Mouse (Mus musculus): ENCODE results near the gene Hs6st2. TPM values are rescaled to one million over a fixed set of nuclear protein-coding genes. Genes with fewer than 3 reads are reported as not detected.

The Hs6st2 gene
- polyA plus RNA-seq (2016; fragmentation: Nextera tagmentation; extraction: Ambion mirVana) = 29.5 and 32.9 TPM in 2 replicates

DNA sequence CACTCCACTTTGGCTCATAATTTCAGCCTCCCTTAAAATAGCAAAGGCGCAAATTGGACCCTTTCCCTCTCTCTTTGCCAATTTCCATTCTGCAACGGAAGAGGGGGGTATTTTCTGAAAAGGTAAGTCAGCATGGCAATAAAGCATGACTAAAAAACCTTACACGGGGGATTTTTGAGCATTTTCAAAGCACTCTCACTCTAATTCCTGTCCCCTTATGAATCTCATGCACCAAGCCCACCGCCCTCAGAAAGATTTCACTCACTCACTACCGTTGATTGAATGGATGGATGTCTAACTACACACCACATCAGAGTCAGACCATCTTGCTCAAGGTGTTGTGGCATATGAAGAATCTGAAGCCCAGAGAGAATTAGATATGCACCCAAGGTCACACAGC lies at the start of gene Hs6st2:
Hs6st2 (minus strand) TSS at position 101 of the 400 bp plus-strand sequence.
- no peak for ATAC-seq (ENCODE audit: insufficient number of reproducible peaks, insufficient read depth, low FRiP score, low TSS enrichment)
- H3K27ac ChIP-seq = peak within 1 kb of the TSS; percentile 54
- H3K4me3 ChIP-seq = peak within 1 kb of the TSS; percentile 47
- H3K9me3 ChIP-seq = no peaks in the 10 kb centered on the region
- H3K4me1 ChIP-seq = no peaks in the 10 kb centered on the region
- no peaks in the 10 kb centered on the region for H3K36me3 ChIP-seq
- WGBS = 19% methylated on average over 5 of the region's 5 CpGs
- H3K9ac ChIP-seq = peak within 1 kb of the TSS; percentile 66
- peak within 1 kb of the TSS; percentile 63 for H3K4me2 ChIP-seq (replicated peaks)
- peaks cover 5% of the 10 kb centered on the region; the same call in 1 of the 2 replicates for H3K27me3 ChIP-seq

GRCm38 (mm10) chrX:51714086-51714745 lies 32.6 kb upstream of the Hs6st2 start:
- Histone ChIP-seq H3K9ac (no peak overlapping the region), H3K4me1 (no peaks in the 10 kb centered on the region), H3K4me2 (replicated peaks) (no peak overlapping the region), H3K27ac (no peak overlapping the region), H3K27me3 (no peaks in the 10 kb centered on the region), H3K9me3 (no peaks in the 10 kb centered on the region), H3K4me3 (no peak overlapping the region), H3K36me3 (no peaks in the 10 kb centered on the region)
- no peak for ATAC-seq (ENCODE audit: insufficient number of reproducible peaks, insufficient read depth, low FRiP score, low TSS enrichment)
- WGBS = 60% methylated on average over 8 of the region's 8 CpGs

GRCm38 (mm10) chrX:51712996-51713395 lies 31.3 kb upstream of the Hs6st2 start:
- Histone ChIP-seq H3K4me2 (replicated peaks) (no peak overlapping the region), H3K4me3 (no peak overlapping the region), H3K27ac (no peak overlapping the region), H3K9me3 (no peaks in the 10 kb centered on the region), H3K36me3 (no peaks in the 10 kb centered on the region), H3K9ac (no peak overlapping the region), H3K27me3 (no peaks in the 10 kb centered on the region), H3K4me1 (no peaks in the 10 kb centered on the region)
- no peak for ATAC-seq (ENCODE audit: insufficient number of reproducible peaks, insufficient read depth, low FRiP score, low TSS enrichment)
- 64% methylated on average over 1 of the region's 1 CpGs for WGBS

GRCm38 (mm10) chrX:51702823-51703222 lies 21.2 kb upstream of the Hs6st2 start:
- ATAC-seq (ENCODE audit: insufficient number of reproducible peaks, insufficient read depth, low FRiP score, low TSS enrichment) = no peak
- H3K27ac ChIP-seq = no peak overlapping the region

DNA sequence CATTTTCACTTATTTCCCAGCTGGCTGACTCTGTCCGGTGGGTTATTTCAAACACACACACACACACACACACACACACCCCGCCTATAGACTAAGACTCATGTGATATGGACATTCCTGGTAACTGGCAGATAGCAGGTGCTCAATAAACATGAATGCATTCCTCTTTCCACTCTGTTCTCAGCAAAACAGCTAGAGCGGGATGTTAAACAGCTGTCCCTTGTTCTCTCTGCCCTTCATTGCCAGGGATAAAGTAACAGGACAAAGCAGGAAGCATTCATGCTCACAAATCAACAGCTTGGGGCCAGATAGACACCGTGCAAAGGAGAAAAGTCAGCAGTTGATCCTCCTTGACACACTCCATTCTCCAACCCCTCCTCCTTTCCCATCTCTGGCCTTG lies 17.4 kb upstream of the Hs6st2 start:
- Histone ChIP-seq H3K27me3 (no peaks in the 10 kb centered on the region), H3K4me3 (no peak overlapping the region), H3K27ac (no peak overlapping the region), H3K9ac (no peak overlapping the region), H3K4me2 (replicated peaks) (no peak overlapping the region), H3K9me3 (no peaks in the 10 kb centered on the region), H3K4me1 (no peaks in the 10 kb centered on the region), H3K36me3 (no peaks in the 10 kb centered on the region)
- 70% methylated on average over 4 of the region's 4 CpGs for WGBS
- ATAC-seq (ENCODE audit: insufficient number of reproducible peaks, insufficient read depth, low FRiP score, low TSS enrichment) = no peak

More at GRCm38 (mm10) chrX:51702823-51703222, 21.2 kb upstream of the Hs6st2 start:
- no peaks in the 10 kb centered on the region for H3K36me3 ChIP-seq
- H3K27me3 ChIP-seq = no peaks in the 10 kb centered on the region
- no peak overlapping the region for H3K9ac ChIP-seq
- H3K4me1 ChIP-seq = no peaks in the 10 kb centered on the region
- no peak overlapping the region for H3K4me3 ChIP-seq
- no peak overlapping the region for H3K4me2 ChIP-seq (replicated peaks)
- 38% methylated on average over 4 of the region's 4 CpGs for WGBS
- no peaks in the 10 kb centered on the region for H3K9me3 ChIP-seq

GRCm38 (mm10) chrX:51686048-51686949 lies 4.6 kb upstream of the Hs6st2 start:
- H3K9ac ChIP-seq = no peak overlapping the region
- WGBS = 70% methylated on average over 6 of the region's 6 CpGs
- no peak overlapping the region for H3K4me3 ChIP-seq
- ATAC-seq (ENCODE audit: insufficient number of reproducible peaks, insufficient read depth, low FRiP score, low TSS enrichment) = no peak
- no peak overlapping the region for H3K27ac ChIP-seq
- peaks cover 3% of the 10 kb centered on the region; the same call in 1 of the 2 replicates for H3K27me3 ChIP-seq
- H3K9me3 ChIP-seq = no peaks in the 10 kb centered on the region
- no peaks in the 10 kb centered on the region for H3K4me1 ChIP-seq
- H3K4me2 ChIP-seq (replicated peaks) = no peak overlapping the region
- H3K36me3 ChIP-seq = no peaks in the 10 kb centered on the region

DNA sequence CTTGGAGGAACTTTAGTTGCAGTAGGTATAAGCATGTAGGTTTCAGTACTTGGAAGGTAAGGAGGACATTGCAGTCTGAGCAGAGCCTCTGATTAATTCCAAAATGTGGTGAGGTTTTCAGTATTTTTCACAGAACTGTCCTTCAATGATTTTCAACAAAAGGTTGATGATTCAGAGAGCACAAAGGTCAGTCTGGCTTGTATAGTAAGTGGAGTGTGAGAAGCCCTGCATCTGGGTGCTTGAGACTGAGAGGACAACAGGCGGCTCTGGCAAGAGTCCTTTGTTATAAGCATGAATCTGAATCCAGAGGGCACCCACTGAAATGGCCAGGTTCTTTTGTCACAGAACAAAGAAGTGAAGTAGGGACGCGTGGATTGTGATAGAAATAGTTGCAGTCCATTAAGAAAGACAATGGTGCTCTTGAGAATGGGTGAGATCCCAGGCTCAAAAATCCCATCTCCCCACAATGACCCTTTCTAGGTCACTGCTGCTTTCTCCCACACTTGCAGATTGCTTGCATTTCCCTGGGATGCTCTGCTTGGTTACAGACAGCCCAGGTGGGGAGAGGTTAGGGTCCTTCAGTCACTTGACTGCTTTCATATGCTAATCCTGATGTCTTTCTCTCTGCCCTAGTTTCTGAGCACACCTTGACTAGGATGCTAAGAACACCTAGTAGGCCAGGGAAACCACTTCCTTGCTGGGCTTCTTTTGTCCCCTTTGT lies 2.8 kb upstream of the Hs6st2 start:
- H3K9ac ChIP-seq = no peak overlapping the region
- H3K36me3 ChIP-seq = no peaks in the 10 kb centered on the region
- H3K4me3 ChIP-seq = no peak overlapping the region
- peaks cover 8% of the 10 kb centered on the region; the same call in 1 of the 2 replicates for H3K27me3 ChIP-seq
- no peaks in the 10 kb centered on the region for H3K9me3 ChIP-seq
- no peak overlapping the region for H3K4me2 ChIP-seq (replicated peaks)
- no peak for ATAC-seq (ENCODE audit: insufficient number of reproducible peaks, insufficient read depth, low FRiP score, low TSS enrichment)
- H3K27ac ChIP-seq = no peak overlapping the region
- WGBS = 53% methylated on average over 3 of the region's 3 CpGs
- no peaks in the 10 kb centered on the region for H3K4me1 ChIP-seq

- peaks cover 5% of the 10 kb centered on the region; the same call in 1 of the 2 replicates for H3K27me3 ChIP-seq
- peak overlapping the region; percentile 63 for H3K4me2 ChIP-seq (replicated peaks)
- H3K27ac ChIP-seq = no peak overlapping the region
- H3K36me3 ChIP-seq = no peaks in the 10 kb centered on the region
- H3K9me3 ChIP-seq = no peaks in the 10 kb centered on the region
- 18% methylated on average over 42 of the region's 43 CpGs for WGBS
- ATAC-seq (ENCODE audit: insufficient number of reproducible peaks, insufficient read depth, low FRiP score, low TSS enrichment) = peak; percentile 65
- H3K4me1 ChIP-seq = no peaks in the 10 kb centered on the region
- H3K9ac ChIP-seq = peak overlapping the region; percentile 66
- H3K4me3 ChIP-seq = peak overlapping the region; percentile 47
These were observed 437 bp downstream of the Hs6st2 start for GRCm38 (mm10) chrX:51681170-51681667.

- peak overlapping the region; percentile 66 for H3K9ac ChIP-seq
- H3K27ac ChIP-seq = peak overlapping the region; percentile 54
- H3K36me3 ChIP-seq = no peaks in the 10 kb centered on the region
- WGBS = 20% methylated on average over 61 of the region's 70 CpGs
- H3K27me3 ChIP-seq = peaks cover 5% of the 10 kb centered on the region; the same call in 1 of the 2 replicates
- H3K4me3 ChIP-seq = peak overlapping the region; percentile 47
- peak overlapping the region; percentile 63 for H3K4me2 ChIP-seq (replicated peaks)
- H3K4me1 ChIP-seq = no peaks in the 10 kb centered on the region
- ATAC-seq (ENCODE audit: insufficient number of reproducible peaks, insufficient read depth, low FRiP score, low TSS enrichment) = 0 out of 2 replicates have a peak, but pooled peaks have one; percentile 68
- no peaks in the 10 kb centered on the region for H3K9me3 ChIP-seq
These were observed 1.1 kb downstream of the Hs6st2 start for GRCm38 (mm10) chrX:51680428-51681169.

DNA sequence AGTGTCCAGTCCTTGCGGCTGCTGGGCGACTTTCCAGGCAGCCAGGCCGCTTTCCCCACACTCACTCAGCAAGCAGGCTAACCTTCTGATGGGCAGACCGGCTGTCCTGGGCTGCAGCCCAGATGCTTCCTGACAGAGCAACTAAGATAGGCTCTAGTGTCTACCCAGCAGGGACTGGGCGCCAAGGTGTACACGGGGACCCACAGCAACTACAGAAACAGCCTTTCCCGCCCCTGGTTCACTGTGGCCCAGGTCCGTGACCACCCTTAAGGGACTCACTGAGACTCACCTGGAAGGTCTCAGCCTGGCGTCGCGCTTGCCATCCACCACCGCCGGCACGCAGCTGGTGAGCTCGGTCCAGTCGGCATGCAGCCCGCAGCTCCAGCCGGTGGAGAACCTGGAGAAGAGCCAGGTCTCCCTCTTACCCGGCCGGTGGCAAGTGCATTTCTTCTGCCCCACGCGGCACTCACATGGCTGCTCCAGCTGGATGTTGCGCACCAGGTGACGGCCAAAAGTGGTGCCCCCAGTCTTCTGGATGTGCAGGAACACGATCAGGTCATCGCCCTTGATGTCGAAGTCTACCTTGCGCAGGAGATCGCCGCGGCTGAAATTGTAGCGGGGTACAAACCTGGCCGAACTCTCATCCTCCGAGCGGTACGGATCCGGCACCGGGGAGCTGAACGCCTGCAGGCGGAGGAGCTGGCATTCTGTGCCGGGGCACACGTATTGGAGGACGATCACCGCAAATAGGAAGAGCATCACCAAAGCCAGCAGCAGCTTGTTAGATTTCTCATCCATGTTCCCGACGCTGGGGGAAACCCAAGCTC lies 1.8 kb downstream of the Hs6st2 start:
- H3K27ac ChIP-seq = no peak overlapping the region
- WGBS = 22% methylated on average over 46 of the region's 46 CpGs
- peak overlapping the region; percentile 63 for H3K4me2 ChIP-seq (replicated peaks)
- no peaks in the 10 kb centered on the region for H3K9me3 ChIP-seq
- H3K36me3 ChIP-seq = no peaks in the 10 kb centered on the region
- H3K27me3 ChIP-seq = peaks cover 5% of the 10 kb centered on the region; the same call in 1 of the 2 replicates
- H3K4me3 ChIP-seq = peak overlapping the region; percentile 47
- no peak for ATAC-seq (ENCODE audit: insufficient number of reproducible peaks, insufficient read depth, low FRiP score, low TSS enrichment)
- H3K9ac ChIP-seq = peak overlapping the region; percentile 66
- no peaks in the 10 kb centered on the region for H3K4me1 ChIP-seq

Measured in embryonic facial prominence, embryonic 12.5 days (tissue).